Mouse (Mus musculus) lung, adult 2 months (tissue): ENCODE data around the gene Kbtbd13.

Experiments used
- CTCF ChIP-seq: fragments of 200-500 bp; IDR thresholded peaks from 2 replicates; pipeline ENCODE4 v1.5.1; 2011; ENCODE audit warnings: mild to moderate bottlenecking, low read length, control low read depth; ENCODE audit not compliant: insufficient read depth
- POLR2A ChIP-seq: fragments of 200-500 bp; IDR thresholded peaks from 2 replicates; pipeline ENCODE4 v1.6.1; 2011; ENCODE audit warnings: low read depth, mild to moderate bottlenecking, control low read depth, low read length, borderline replicate concordance; ENCODE audit errors: extremely low read depth

- 0 out of 2 replicates have a peak, but pooled peaks have one; percentile 15 for TF ChIP-seq CTCF
- no peak for TF ChIP-seq POLR2A
Measured at GRCm38 (mm10) chr9:65372449-65372848, 19.0 kb downstream of the Kbtbd13 start.
